Mouse (Mus musculus) midbrain, embryonic 11.5 days (tissue): ENCODE data around the gene Gstt1. TPM values are rescaled to one million over a fixed set of nuclear protein-coding genes. Genes with fewer than 3 reads are reported as not detected.

ENCODE experiments used
- ATAC-seq: fragments of 200-750 bp; cut with Nextera tagmentation; 2 replicates; pipeline ENCODE4 v1.8.0; 2017; ENCODE audit warnings: moderate TSS enrichment, moderate library complexity; ENCODE audit not compliant: low FRiP score
- DNase-seq: peaks from one replicate; pipeline ENCODE4 v3.0.0; 2015; ENCODE audit warnings: low spot score; ENCODE audit errors: missing footprints
- H3K27ac ChIP-seq: fragments of 300-500 bp; sonication (generic); 2 replicates; pipeline ENCODE4 v1.5.1; 2014; ENCODE audit warnings: low read depth, low read length
- H3K27me3 ChIP-seq: fragments of 300-500 bp; sonication (generic); 2 replicates; pipeline ENCODE4 v1.6.1; 2014; ENCODE audit warnings: mild to moderate bottlenecking, low read length, moderate library complexity, mixed read lengths; ENCODE audit not compliant: control insufficient read depth, insufficient read depth
- H3K36me3 ChIP-seq: fragments of 300-500 bp; sonication (generic); 2 replicates; pipeline ENCODE4 v1.6.1; 2014; ENCODE audit warnings: mild to moderate bottlenecking, low read length, moderate library complexity, mixed read lengths; ENCODE audit not compliant: control insufficient read depth, insufficient read depth
- H3K4me1 ChIP-seq: fragments of 300-500 bp; sonication (generic); 2 replicates; pipeline ENCODE4 v1.6.1; 2014; ENCODE audit warnings: low read length; ENCODE audit not compliant: control insufficient read depth, insufficient read depth
- H3K4me2 ChIP-seq: fragments of 300-500 bp; sonication (generic); 2 replicates; pipeline ENCODE4 v1.6.1; 2014; ENCODE audit warnings: mild to moderate bottlenecking, moderate library complexity
- H3K4me3 ChIP-seq: fragments of 300-500 bp; sonication (generic); 2 replicates; pipeline ENCODE4 v1.5.1; 2014; ENCODE audit warnings: low read depth, low read length
- H3K9ac ChIP-seq: fragments of 300-500 bp; sonication (generic); 2 replicates; pipeline ENCODE4 v1.6.1; 2014; ENCODE audit warnings: low read length
- H3K9me3 ChIP-seq: fragments of 300-500 bp; sonication (generic); 2 replicates; pipeline ENCODE4 v1.6.1; 2016; ENCODE audit warnings: low read length; ENCODE audit not compliant: control insufficient read depth
- WGBS: fragments of 180-500 bp; shearing (Covaris S2); extraction: QIAGEN DNeasy Blood & Tissue Kit; methylation state at CpG from one replicate; pipeline ENCODE4 v1.1.7; 2014; 5-methylcytosine and 5-hydroxymethylcytosine counted together
- polyA plus RNA-seq: library from polyadenylated mRNA; unstranded; fragments of >200 nt; fragmentation: Nextera tagmentation; extraction: Ambion mirVana; gene quantifications from 2 replicates; pipeline ENCODE4 v1.2.1, GENCODE M21; 2014

Gstt1 gene
- polyA plus RNA-seq, 1 experiment from 2014 or later = 6.1 TPM

- no peak for DNase-seq
- no peak for ATAC-seq
- Histone ChIP-seq H3K27me3 (no peaks in the 10 kb centered on the region), H3K9ac (no peak overlapping the region), H3K4me1 (no peaks in the 10 kb centered on the region), H3K27ac (no peak overlapping the region), H3K9me3 (no peaks in the 10 kb centered on the region), H3K4me3 (no peak overlapping the region), H3K36me3 (no peaks in the 10 kb centered on the region), H3K4me2 (no peak overlapping the region)
- 25% methylated on average over 7 of the region's 7 CpGs for WGBS
Measured at GRCm38 (mm10) chr10:75790773-75791172, 7.6 kb downstream of the Gstt1 start.

- Histone ChIP-seq H3K4me3 (no peak overlapping the region), H3K4me2 (no peak overlapping the region), H3K9ac (no peak overlapping the region), H3K36me3 (no peaks in the 10 kb centered on the region), H3K27ac (no peak overlapping the region), H3K4me1 (no peaks in the 10 kb centered on the region), H3K27me3 (no peaks in the 10 kb centered on the region), H3K9me3 (no peaks in the 10 kb centered on the region)
- ATAC-seq (no peak), DNase-seq (no peak)
- WGBS = 93% methylated on average over 5 of the region's 5 CpGs
Measured at GRCm38 (mm10) chr10:75789841-75790240, 8.5 kb downstream of the Gstt1 start.

GRCm38 (mm10) chr10:75789081-75789735 lies 9.2 kb downstream of the Gstt1 start:
- WGBS = 82% methylated on average over 6 of the region's 6 CpGs

GRCm38 (mm10) chr10:75788277-75788676 lies 10.1 kb downstream of the Gstt1 start:
- no peaks in the 10 kb centered on the region for H3K4me1 ChIP-seq
- H3K9me3 ChIP-seq = no peaks in the 10 kb centered on the region
- no peak overlapping the region for H3K4me3 ChIP-seq
- H3K27ac ChIP-seq = no peak overlapping the region
- DNase-seq (no peak), ATAC-seq (no peak)
- 92% methylated on average over 8 of the region's 8 CpGs for WGBS
- H3K27me3 ChIP-seq = no peaks in the 10 kb centered on the region; the same call in 1 of the 2 replicates
- H3K36me3 ChIP-seq = no peaks in the 10 kb centered on the region
- no peak overlapping the region for H3K4me2 ChIP-seq
- no peak overlapping the region for H3K9ac ChIP-seq

More at GRCm38 (mm10) chr10:75789081-75789735, 9.2 kb downstream of the Gstt1 start:
- H3K4me1 ChIP-seq = no peaks in the 10 kb centered on the region
- no peak for ATAC-seq
- DNase-seq = no peak
- no peak overlapping the region for H3K27ac ChIP-seq
- H3K36me3 ChIP-seq = no peaks in the 10 kb centered on the region
- H3K4me2 ChIP-seq = no peak overlapping the region
- H3K4me3 ChIP-seq = no peak overlapping the region
- no peak overlapping the region for H3K9ac ChIP-seq
- H3K9me3 ChIP-seq = no peaks in the 10 kb centered on the region
- H3K27me3 ChIP-seq = no peaks in the 10 kb centered on the region; the same call in 1 of the 2 replicates

GRCm38 (mm10) chr10:75785442-75785841 lies 12.9 kb downstream of the Gstt1 start:
- no peak for DNase-seq
- peaks cover 3% of the 10 kb centered on the region for H3K4me1 ChIP-seq

GRCm38 (mm10) chr10:75780769-75781578 lies 17.4 kb downstream of the Gstt1 start, which contains the start of the genes Gm20441 and Gstt3:
Gene Gm20441 (minus strand): TSS chr10:75780954.
Gene Gstt3 (minus strand): TSS chr10:75781414.
- DNase-seq = peak; percentile 93
- Histone ChIP-seq H3K27me3 (peaks cover 21% of the 10 kb centered on the region), H3K4me2 (peak within 1 kb of the TSS; percentile 85), H3K4me1 (peaks cover 4% of the 10 kb centered on the region), H3K27ac (no peak within 1 kb of the TSS), H3K4me3 (peak within 1 kb of the TSS; percentile 38), H3K9ac (peak within 1 kb of the TSS; percentile 54), H3K36me3 (no peaks in the 10 kb centered on the region), H3K9me3 (no peaks in the 10 kb centered on the region)
- 2% methylated on average over 28 of the region's 28 CpGs for WGBS
- ATAC-seq = peak; percentile 68

More at GRCm38 (mm10) chr10:75785442-75785841, 12.9 kb downstream of the Gstt1 start:
- H3K9ac ChIP-seq = no peak overlapping the region
- H3K36me3 ChIP-seq = no peaks in the 10 kb centered on the region
- H3K4me3 ChIP-seq = no peak overlapping the region
- H3K9me3 ChIP-seq = no peaks in the 10 kb centered on the region
- peaks cover 10% of the 10 kb centered on the region for H3K27me3 ChIP-seq
- no peak overlapping the region for H3K27ac ChIP-seq
- ATAC-seq = no peak
- H3K4me2 ChIP-seq = no peak overlapping the region
- WGBS = 71% methylated on average over 1 of the region's 1 CpGs

- H3K9me3 ChIP-seq = no peaks in the 10 kb centered on the region
- no peak for ATAC-seq
- no peak overlapping the region for H3K4me2 ChIP-seq
- no peak overlapping the region for H3K9ac ChIP-seq
- H3K4me3 ChIP-seq = no peak overlapping the region
- peaks cover 4% of the 10 kb centered on the region for H3K4me1 ChIP-seq
- H3K36me3 ChIP-seq = no peaks in the 10 kb centered on the region
- 39% methylated on average over 15 of the region's 15 CpGs for WGBS
- H3K27ac ChIP-seq = no peak overlapping the region
- H3K27me3 ChIP-seq = peaks cover 21% of the 10 kb centered on the region
- DNase-seq = peak; percentile 84
Measured at GRCm38 (mm10) chr10:75779206-75780174, 18.9 kb downstream of the Gstt1 start.

- Histone ChIP-seq H3K4me1 (peaks cover 4% of the 10 kb centered on the region), H3K4me2 (no peak overlapping the region), H3K9me3 (no peaks in the 10 kb centered on the region), H3K4me3 (no peak overlapping the region), H3K27me3 (peaks cover 21% of the 10 kb centered on the region), H3K27ac (no peak overlapping the region), H3K9ac (no peak overlapping the region), H3K36me3 (no peaks in the 10 kb centered on the region)
- ATAC-seq = no peak
- 72% methylated on average over 2 of the region's 2 CpGs for WGBS
- DNase-seq = no peak
Measured at GRCm38 (mm10) chr10:75777885-75778284, 20.5 kb downstream of the Gstt1 start.
